Mouse (Mus musculus): ENCODE measurements around the gene Aimp1. TPM values are rescaled to one million over a fixed set of nuclear protein-coding genes. Genes with fewer than 3 reads are reported as not detected.

The Aimp1 gene
- polyA plus RNA-seq (2012; rRNA removed): 8.0 and 9.2 TPM in 2 replicates

DNA sequence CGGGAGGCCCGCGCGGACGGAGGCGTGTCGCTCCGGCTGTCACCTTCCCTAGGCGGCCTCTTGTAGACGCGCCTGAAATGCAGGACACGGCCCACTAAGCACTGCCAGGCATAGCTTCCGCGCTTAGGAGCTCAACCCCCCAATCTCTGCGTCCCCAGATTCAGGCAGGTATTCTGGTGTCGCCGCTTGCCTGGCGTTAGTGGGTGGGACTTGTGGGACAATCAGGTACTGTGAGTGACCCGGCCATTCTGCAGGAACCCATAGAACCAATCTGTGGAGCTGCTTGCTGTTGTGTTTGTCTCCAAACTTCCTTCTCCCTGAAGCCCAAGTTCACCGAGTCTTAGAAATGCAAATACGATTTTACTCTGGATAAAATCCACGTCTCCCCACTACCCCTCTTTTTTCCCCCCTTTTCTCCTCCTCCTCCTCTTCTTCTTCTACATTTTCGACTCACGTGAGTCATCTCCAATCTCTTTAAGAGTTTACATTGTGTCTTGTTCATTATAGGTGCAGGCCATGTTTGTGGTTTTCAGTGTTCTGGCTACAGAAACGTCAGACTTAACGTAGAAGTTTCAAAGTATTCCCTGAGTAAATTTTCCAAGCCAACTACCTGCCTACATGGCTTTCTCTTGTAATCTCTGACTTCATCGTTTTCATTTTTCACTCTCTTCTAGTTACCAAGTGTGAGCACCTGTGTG is at the start of gene Aimp1:
Gene Aimp1, minus strand, starts transcription at position 140 of the 698 bp plus-strand sequence.

DNA sequence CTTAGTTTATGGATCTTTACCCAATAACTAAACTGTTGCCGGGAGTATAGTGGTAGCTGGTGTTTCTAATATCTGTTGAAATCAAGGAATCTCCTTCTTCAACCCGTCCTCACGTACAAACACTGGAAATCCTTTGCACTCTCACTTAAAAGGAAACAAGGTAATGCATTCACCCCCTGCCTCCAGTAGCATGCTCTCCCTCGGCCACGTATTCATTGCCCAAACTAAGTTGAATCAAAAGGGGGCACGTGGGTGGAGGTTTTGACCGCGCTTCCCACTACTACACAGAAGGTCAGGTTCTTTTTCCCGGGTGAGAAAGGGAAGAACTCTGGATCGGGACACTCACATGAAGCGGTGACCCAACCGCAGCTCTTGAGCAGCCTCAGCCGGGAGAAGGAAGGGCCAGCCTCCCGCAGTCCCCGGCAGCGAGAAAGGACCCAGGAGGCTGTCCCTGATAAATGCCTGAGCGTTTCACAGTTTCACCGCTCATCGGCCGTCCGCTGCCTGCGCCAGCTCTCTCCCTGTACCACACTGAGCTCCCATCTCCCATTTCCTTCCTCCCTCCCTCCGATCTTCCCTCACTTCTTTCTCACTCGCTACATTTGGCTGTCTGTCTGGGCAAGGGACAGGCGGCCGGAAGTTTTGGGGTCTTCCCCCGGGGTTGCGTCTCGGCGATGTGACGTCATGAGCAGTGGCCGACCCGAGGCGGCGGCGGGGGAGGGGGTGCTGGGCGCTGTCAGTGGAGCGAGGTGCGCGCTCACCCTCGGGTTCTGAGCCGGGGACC is 531 bp downstream of the Aimp1 start, which contains the start of gene Tbck:
Gene Tbck, plus strand, starts transcription at position 698 of the 784 bp plus-strand sequence.

DNA sequence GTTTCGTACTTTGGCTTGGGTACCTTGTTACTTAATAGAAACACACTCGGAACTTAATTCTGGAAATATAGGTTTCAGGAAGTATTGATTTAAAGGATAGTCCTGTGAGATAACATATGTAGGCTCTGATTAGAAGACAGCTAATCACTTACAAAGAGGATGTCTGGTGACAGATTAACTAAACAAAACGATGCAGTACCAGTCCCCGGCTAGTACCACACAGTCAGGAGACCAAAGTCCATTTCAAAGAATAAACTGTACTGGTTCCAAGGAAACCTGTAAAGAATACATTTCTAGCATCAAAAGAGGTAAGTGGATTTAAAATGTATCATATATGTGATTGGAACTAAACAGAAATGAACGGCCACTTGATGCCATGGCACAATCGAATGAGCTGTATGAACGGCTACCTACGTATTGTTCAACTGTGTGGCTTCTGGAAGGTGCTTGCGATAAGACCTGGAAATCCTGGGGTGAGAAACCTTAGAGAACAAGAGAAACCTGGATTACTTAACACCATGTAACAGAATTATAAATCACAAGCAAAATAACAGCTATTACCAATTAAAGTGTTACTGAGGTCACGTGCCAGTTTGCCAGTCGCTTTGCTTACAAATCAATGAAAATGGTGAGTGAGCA is 54.5 kb downstream of the Aimp1 start, which contains the start of gene Gimd1:
Gene Gimd1, plus strand, starts transcription at position 220 of the 639 bp plus-strand sequence.

Other genes starting within 250 kb of the Aimp1 start
- not detected in 2 replicates for gene Gimd1, start 54.5 kb downstream of the Aimp1 start, polyA plus RNA-seq (2012; rRNA removed)
- gene Tbck, start 226 bp downstream of the Aimp1 start, polyA plus RNA-seq (2012; rRNA removed): 3.6 and 4.0 TPM in 2 replicates

Measured in ovary, adult 2 months (tissue).